ENCODE assay signal across 20 mouse cellular contexts in genomic region chr1:180523320-180523719, GRCm38 (mm10). TPM values are rescaled to one million over a fixed set of nuclear protein-coding genes. Genes with fewer than 3 reads are reported as not detected.
DNase-seq lines count a peak whose midpoint lies in the region; TF ChIP-seq lines count a peak whose summit lies in the region.
"Had no signal": no experiment of that assay in that cellular context is flagged by ENCODE, and none has a peak within 500 bp of the region (broad histone marks: within the 10 kb centered on the region; RNA-seq: fewer than 3 reads in every experiment).

No protein-coding gene starts in this region.

- TF ChIP-seq POLR2A in myocyte (IDR thresholded peaks at IDR 0.05; ENCODE audit: insufficient read length, low read depth), result no peak

- no peaks in the 10 kb centered on the region for H3K36me3 ChIP-seq in myocyte (ENCODE audit: control insufficient read depth, insufficient read depth)
- H3K36me3 ChIP-seq: G1E had no signal

- no peaks in the 10 kb centered on the region for H3K79me2 ChIP-seq in myocyte (ENCODE audit: control insufficient read depth, insufficient read depth)

- no peak overlapping the region for H3K4me2 ChIP-seq in myocyte (ENCODE audit: low read depth)

- no peak for DNase-seq in left cerebral cortex, adult 8-10 months (ENCODE audit: low spot score in 2 of 2)
- DNase-seq: adrenal gland, adult 2 months; adrenal gland, adult 8-10 months; adrenal gland, postnatal 10 days; adrenal gland, postnatal 14 days; adrenal gland, postnatal 25 days; adrenal gland, postnatal 36 days; B cell, adult 2 months; cerebellum, adult 11 months; cerebellum, adult 11-12 months; cerebellum, adult 18-20 months; cerebellum, adult 2 months had no signal

- peaks cover 26% of the 10 kb centered on the region for H3K27me3 ChIP-seq in myocyte (ENCODE audit: control insufficient read depth, insufficient read depth, insufficient read length)
- H3K27me3 ChIP-seq: CH12.LX had no signal

- H3ac ChIP-seq in myocyte (ENCODE audit: control insufficient read depth, insufficient read length), result no peak overlapping the region

- H3K4me3 ChIP-seq in myocyte, result no peak overlapping the region

TF ChIP-seq in myocyte, 11 proteins besides CTCF, POLR2A, EP300 and RAD21:
- TF ChIP-seq MYOD1 (IDR thresholded peaks at IDR 0.05; ENCODE audit: control insufficient read depth in 1 of 3, insufficient read length in 2 of 3, low read depth in 2 of 3) (peak in 2 of 3 experiments; percentile 40 to 58), CEBPB (IDR thresholded peaks at IDR 0.05; ENCODE audit: insufficient read depth, poor library complexity, severe bottlenecking) (no peak), MYOG (IDR thresholded peaks at IDR 0.05; ENCODE audit: control insufficient read depth in 1 of 3, insufficient read depth in 1 of 3, insufficient read length in 2 of 3, low read depth in 2 of 3) (peak in 2 of 3 experiments; percentile 46 to 75)

RNA-seq across cellular contexts. Expression of gene Stum, which starts 40.0 kb away (rescaled TPM):
- 0.28 TPM for polyA plus RNA-seq in myocyte (2012; fragmentation: generic; extraction: Trizol)
- 100 to 1,000 TPM; 139 to 156 (median 147) TPM for total RNA-seq in left cerebral cortex, adult 8-10 months (2022)
- total RNA-seq: MEL had no signal
- polyA plus RNA-seq: activated CD4-positive, CD25-positive, alpha-beta regulatory T cell, adult 4 months; C2C12; CD4-positive, CD25-positive, alpha-beta regulatory T cell, adult 4 months; G1E; Patski had no signal

RNA-seq across cellular contexts. Expression of gene Parp1, which starts 45.4 kb away (rescaled TPM):
- polyA plus RNA-seq in myocyte (2012; fragmentation: generic; extraction: Trizol), result 29.2 TPM
- 10 to 100 TPM; 71.1 to 84.3 (median 79.6) TPM for total RNA-seq in left cerebral cortex, adult 8-10 months (2022)
